Comparison of ENCODE assay signal across 14 mouse cellular contexts in the genomic region with DNA sequence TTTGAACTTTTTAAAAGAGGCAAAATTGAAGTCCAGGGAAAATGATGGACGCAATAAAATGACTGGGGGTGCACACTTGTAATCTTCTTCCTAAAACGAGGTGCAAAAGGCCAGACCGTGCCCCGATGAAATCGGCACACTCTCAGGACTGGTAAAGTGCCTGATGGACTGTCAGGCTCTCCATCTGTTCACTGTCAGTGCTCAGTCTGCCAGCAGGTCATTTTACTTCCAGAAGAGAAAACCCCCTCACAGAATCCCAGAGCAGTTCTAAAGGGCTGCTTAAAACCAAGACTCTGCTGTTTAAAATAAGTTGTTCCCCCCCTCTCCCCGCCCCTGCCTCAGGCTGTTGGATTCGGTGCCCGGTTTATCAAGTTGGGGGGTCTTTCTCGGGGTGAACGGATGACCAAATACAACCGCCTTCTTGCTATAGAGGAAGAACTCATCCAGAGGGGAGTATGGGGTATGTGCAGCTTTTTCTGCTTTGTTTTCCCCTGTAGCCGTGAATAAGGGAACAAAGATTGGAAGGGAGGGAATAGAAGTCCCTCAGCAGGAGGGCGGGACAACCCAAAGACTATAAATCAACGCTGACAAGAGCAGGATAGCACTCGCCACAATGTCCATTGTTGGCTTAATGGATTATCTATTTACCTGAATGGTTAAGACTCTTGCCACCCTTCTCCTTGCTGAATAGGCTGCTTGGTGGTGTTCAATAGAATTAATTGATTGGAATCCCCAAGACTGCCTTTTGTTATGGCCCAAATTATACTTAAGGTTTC. TPM values are rescaled to one million over a fixed set of nuclear protein-coding genes. Genes with fewer than 3 reads are reported as not detected.
DNase-seq lines count a peak whose midpoint lies in the region; ATAC-seq lines count a peak whose summit lies in the region.
"Had no signal": no experiment of that assay in that cellular context is flagged by ENCODE, and none has a peak within 500 bp of the region (broad histone marks: within the 10 kb centered on the region; RNA-seq: fewer than 3 reads in every experiment).

No protein-coding gene starts in this region.

- ATAC-seq in hindbrain, embryonic 14.5 days (ENCODE audit: low FRiP score), result no peak
- ATAC-seq in midbrain, embryonic 14.5 days (ENCODE audit: low FRiP score, low TSS enrichment), result no peak

- peak overlapping the region; percentile 20 for H3K4me3 ChIP-seq in hindbrain, embryonic 10.5 days
- H3K4me3 ChIP-seq in hindbrain, embryonic 14.5 days (replicated peaks; ENCODE audit: low read length), result no peak overlapping the region
- no peak overlapping the region for H3K4me3 ChIP-seq in midbrain, embryonic 14.5 days (replicated peaks; ENCODE audit: low read depth, low read length)
- H3K4me3 ChIP-seq: embryonic facial prominence, embryonic 13.5 days; megakaryocyte, embryonic 14.5 days had no signal

- no peaks in the 10 kb centered on the region for H3K36me3 ChIP-seq in hindbrain, embryonic 10.5 days
- H3K36me3 ChIP-seq in hindbrain, embryonic 14.5 days (replicated peaks; ENCODE audit: control insufficient read depth, insufficient read depth), result no peaks in the 10 kb centered on the region; the same call in 1 of the 2 replicates
- H3K36me3 ChIP-seq in midbrain, embryonic 14.5 days (ENCODE audit: control insufficient read depth, insufficient read depth, low read length), result no peaks in the 10 kb centered on the region
- H3K36me3 ChIP-seq: embryonic facial prominence, embryonic 13.5 days had no signal

- no peaks in the 10 kb centered on the region for H3K9me3 ChIP-seq in hindbrain, embryonic 10.5 days
- H3K9me3 ChIP-seq in hindbrain, embryonic 14.5 days (ENCODE audit: control insufficient read depth, low read length), result no peaks in the 10 kb centered on the region
- no peaks in the 10 kb centered on the region for H3K9me3 ChIP-seq in midbrain, embryonic 14.5 days (ENCODE audit: control insufficient read depth, low read length)
- H3K9me3 ChIP-seq: embryonic facial prominence, embryonic 13.5 days; megakaryocyte, embryonic 14.5 days had no signal

- H3K27ac ChIP-seq in hindbrain, embryonic 10.5 days, result no peak overlapping the region
- no peak overlapping the region for H3K27ac ChIP-seq in hindbrain, embryonic 14.5 days
- H3K27ac ChIP-seq in midbrain, embryonic 14.5 days (replicated peaks; ENCODE audit: low read depth, low read length), result no peak overlapping the region
- H3K27ac ChIP-seq: embryonic facial prominence, embryonic 13.5 days; liver, embryonic 14.5 days had no signal

- H3K9ac ChIP-seq in hindbrain, embryonic 14.5 days, result no peak overlapping the region
- H3K9ac ChIP-seq in midbrain, embryonic 14.5 days (replicated peaks; ENCODE audit: low read length), result no peak overlapping the region
- H3K9ac ChIP-seq: embryonic facial prominence, embryonic 13.5 days; liver, embryonic 14.5 days had no signal

- peak; percentile 37 for DNase-seq in hindbrain, embryonic 10.5 days (ENCODE audit: low spot score)
- DNase-seq in hindbrain, embryonic 14.5 days (ENCODE audit: low spot score), result no peak
- DNase-seq in ZHBTc4 (ENCODE audit: low read depth, low spot score), result peak; percentile 89
- peak; percentile 57 for DNase-seq in embryo, embryonic 11 days
- peak; percentile 25 for DNase-seq in midbrain, embryonic 14.5 days
- no peak for DNase-seq in ovary, postnatal 10 days (ENCODE audit: low spot score)
- DNase-seq in right cerebral cortex, postnatal 10 days (ENCODE audit: low spot score in 2 of 2), result no peak
- DNase-seq in lung, postnatal 36 days, result no peak
- DNase-seq: gastrocnemius, postnatal 14 days; layer of hippocampus, postnatal 36 days; right cerebral cortex, adult 18-20 months had no signal

- H3K4me2 ChIP-seq in hindbrain, embryonic 14.5 days (replicated peaks), result no peak overlapping the region
- no peak overlapping the region for H3K4me2 ChIP-seq in midbrain, embryonic 14.5 days (ENCODE audit: low read length)
- H3K4me2 ChIP-seq: embryonic facial prominence, embryonic 13.5 days had no signal

- peaks cover 24% of the 10 kb centered on the region for H3K4me1 ChIP-seq in hindbrain, embryonic 10.5 days (replicated peaks)
- H3K4me1 ChIP-seq in hindbrain, embryonic 14.5 days (replicated peaks; ENCODE audit: control insufficient read depth, insufficient read depth, low read length), result 0 out of 2 replicates have a peak, but pooled peaks cover 4% of the 10 kb centered on the region
- H3K4me1 ChIP-seq in midbrain, embryonic 14.5 days (ENCODE audit: control insufficient read depth, insufficient read depth, low read length), result no peaks in the 10 kb centered on the region
- H3K4me1 ChIP-seq: embryonic facial prominence, embryonic 13.5 days; megakaryocyte, embryonic 14.5 days had no signal

- H3K27me3 ChIP-seq in hindbrain, embryonic 10.5 days (ENCODE audit: insufficient read depth, poor library complexity, severe bottlenecking), result peaks cover 96% of the 10 kb centered on the region
- peaks cover 79% of the 10 kb centered on the region for H3K27me3 ChIP-seq in hindbrain, embryonic 14.5 days (ENCODE audit: control insufficient read depth, insufficient read depth, low read length)
- peaks cover 61% of the 10 kb centered on the region for H3K27me3 ChIP-seq in midbrain, embryonic 14.5 days (ENCODE audit: control insufficient read depth, insufficient read depth, low read length)

- 25% methylated on average over 15 of the region's 15 CpGs for WGBS in hindbrain, embryonic 10.5 days
- WGBS in hindbrain, embryonic 14.5 days, result 12% methylated on average over 15 of the region's 15 CpGs
- 12% methylated on average over 15 of the region's 15 CpGs for WGBS in midbrain, embryonic 14.5 days

RNA-seq across cellular contexts. Expression of gene Hspa12a, which starts 25.5 kb away (rescaled TPM):
- polyA plus RNA-seq in hindbrain, embryonic 10.5 days (2016; fragmentation: Nextera tagmentation; extraction: Ambion mirVana), result 15.8 and 25.5 TPM in 2 replicates
- 40.5 and 45.5 TPM in 2 replicates for polyA plus RNA-seq in hindbrain, embryonic 14.5 days (2014; fragmentation: Nextera tagmentation; extraction: Ambion mirVana)
- polyA plus RNA-seq in midbrain, embryonic 14.5 days (2014; fragmentation: Nextera tagmentation; extraction: Ambion mirVana), result 31.9 and 35.2 TPM in 2 replicates

RNA-seq across cellular contexts. Expression of gene Eno4, which starts 25.7 kb away (rescaled TPM):
- 1.3 and 1.9 TPM in 2 replicates for polyA plus RNA-seq in hindbrain, embryonic 10.5 days (2016; fragmentation: Nextera tagmentation; extraction: Ambion mirVana)
- 1.7 and 2.0 TPM in 2 replicates for polyA plus RNA-seq in hindbrain, embryonic 14.5 days (2014; fragmentation: Nextera tagmentation; extraction: Ambion mirVana)
- 0.49 and 0.66 TPM in 2 replicates for polyA plus RNA-seq in midbrain, embryonic 14.5 days (2014; fragmentation: Nextera tagmentation; extraction: Ambion mirVana)

Comparison
In these comparisons a context has a peak if more than half of its experiments do, and no peak if none do; other contexts are left out.
1. DNase-seq: peak in hindbrain, embryonic 10.5 days (single experiment), ZHBTc4 (single experiment), embryo, embryonic 11 days (single experiment) and midbrain, embryonic 14.5 days (single experiment); none in hindbrain, embryonic 14.5 days (single experiment), ovary, postnatal 10 days (single experiment), right cerebral cortex, postnatal 10 days (0 of 2) and lung, postnatal 36 days (single experiment).